Mouse (Mus musculus) kidney, adult 2 months (tissue): ENCODE measurements around the gene Tha1. TPM values are rescaled to one million over a fixed set of nuclear protein-coding genes. Genes with fewer than 3 reads are reported as not detected.
"Not testable (repeated sequence)": the region's sequence is repeated elsewhere in the genome, so short reads cannot be mapped to it uniquely, and the experiment has no call there.

Experiments
- DNase-seq: peaks from one replicate; pipeline ENCODE4 v3.0.0; 2021
- H3K27ac ChIP-seq: fragments of 200-500 bp; 2 replicates; pipeline ENCODE4 v1.5.1; 2012; ENCODE audit warnings: low read depth, low read length, control low read depth, inconsistent platforms; ENCODE audit not compliant: insufficient read depth
- H3K27me3 ChIP-seq: fragments of 200-500 bp; replicated peaks from 2 replicates; pipeline ENCODE4 v1.6.1; 2012; ENCODE audit warnings: mild to moderate bottlenecking, moderate library complexity, low read length, inconsistent platforms; ENCODE audit not compliant: control insufficient read depth, insufficient read depth
- H3K36me3 ChIP-seq: fragments of 200-500 bp; 2 replicates; pipeline ENCODE4 v1.6.1; 2012; ENCODE audit warnings: mild to moderate bottlenecking, moderate library complexity, low read length, inconsistent platforms; ENCODE audit not compliant: control insufficient read depth, insufficient read depth
- H3K4me1 ChIP-seq: fragments of 200-500 bp; 2 replicates; pipeline ENCODE4 v1.6.1; 2011; ENCODE audit warnings: low read length; ENCODE audit not compliant: control insufficient read depth, insufficient read depth
- H3K4me3 ChIP-seq: fragments of 200-500 bp; 2 replicates; pipeline ENCODE4 v1.5.1; 2011; ENCODE audit warnings: mild to moderate bottlenecking, low read depth, low read length, control low read depth; ENCODE audit not compliant: insufficient read depth
- CTCF ChIP-seq: fragments of 200-500 bp; conservative IDR thresholded peaks from 2 replicates; pipeline ENCODE4 v1.5.1; 2011; ENCODE audit warnings: low read depth, mild to moderate bottlenecking, control low read depth, low read length, moderate library complexity, mixed read lengths; ENCODE audit not compliant: insufficient read depth, insufficient read length
- POLR2A ChIP-seq: fragments of 200-500 bp; IDR thresholded peaks from one replicate; pipeline ENCODE4 v1.6.1; 2011; ENCODE audit warnings: low read depth, low read length, control low read depth
- WGBS: fragments of 180-500 bp; shearing (Covaris S2); methylation state at CpG from one replicate; pipeline ENCODE4 v1.1.7; 2018; 5-methylcytosine and 5-hydroxymethylcytosine counted together
- polyA plus RNA-seq: library from polyadenylated mRNA; depleted of rRNA; stranded (reverse); fragments of >200 nt; gene quantifications from 2 replicates; pipeline ENCODE4 v1.2.3, GENCODE M21; 2012

The Tha1 gene
- polyA plus RNA-seq, 1 experiment, result 14.9 TPM

DNA sequence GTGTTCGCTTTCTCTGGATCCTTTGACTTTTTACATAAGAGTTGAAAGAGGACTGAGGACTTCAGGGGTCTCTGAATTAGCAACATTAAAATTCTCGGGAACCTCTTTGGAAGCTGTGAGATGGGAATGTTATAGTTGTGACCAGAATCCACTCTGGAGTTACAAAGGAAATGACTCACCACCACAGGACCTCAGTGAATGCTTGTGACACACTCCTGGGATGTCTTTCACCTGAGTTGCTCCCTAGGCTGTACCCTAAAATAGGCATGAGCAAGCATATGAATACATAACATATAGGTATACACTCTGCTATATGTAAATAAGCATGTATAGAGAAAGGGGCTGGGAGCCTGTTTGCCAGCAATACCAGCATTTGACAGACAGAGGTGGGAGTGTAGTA lies 29.8 kb downstream of the Tha1 start:
- Histone ChIP-seq H3K27me3 (no peaks in the 10 kb centered on the region), H3K4me3 (no peak overlapping the region), H3K27ac (no peak overlapping the region), H3K36me3 (no peaks in the 10 kb centered on the region), H3K4me1 (peaks cover 27% of the 10 kb centered on the region)
- TF ChIP-seq POLR2A (no peak), CTCF (no peak)
- 84% methylated on average over 2 of the region's 2 CpGs for WGBS
- DNase-seq, result no peak

- no peak overlapping the region for H3K4me3 ChIP-seq
- H3K27ac ChIP-seq, result no peak overlapping the region
- H3K4me1 ChIP-seq, result peaks cover 15% of the 10 kb centered on the region
- DNase-seq, result no peak
- WGBS, result 31% methylated on average over 1 of the region's 1 CpGs
- no peaks in the 10 kb centered on the region for H3K27me3 ChIP-seq
- no peak for TF ChIP-seq CTCF
- TF ChIP-seq POLR2A, result no peak
- H3K36me3 ChIP-seq, result no peaks in the 10 kb centered on the region
Observed at GRCm38 (mm10) chr11:117840910-117841309, 32.4 kb downstream of the Tha1 start.

DNA sequence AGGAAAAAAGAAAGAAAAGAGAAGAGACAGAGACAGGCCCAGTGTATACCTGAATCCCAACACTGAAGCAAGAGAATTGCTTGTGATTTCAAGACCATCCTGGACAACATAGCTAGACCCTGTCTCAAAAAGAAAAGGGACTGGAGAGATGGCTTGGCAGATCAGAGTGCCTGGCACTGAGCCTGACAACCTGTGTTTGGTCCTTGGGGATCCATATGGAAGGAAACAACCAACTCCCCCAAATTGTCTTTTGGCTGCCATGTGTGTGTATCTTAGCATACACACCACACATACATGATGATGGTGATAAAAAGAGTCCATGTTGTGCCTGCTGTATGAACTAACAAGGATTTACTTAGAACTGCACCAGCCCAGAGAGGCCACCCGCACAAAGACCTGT lies 34.3 kb downstream of the Tha1 start:
- Histone ChIP-seq H3K36me3 (no peaks in the 10 kb centered on the region), H3K27ac (peak overlapping the region; percentile 41), H3K4me3 (no peak overlapping the region), H3K4me1 (peaks cover 14% of the 10 kb centered on the region; the same call in 1 of the 2 replicates), H3K27me3 (no peaks in the 10 kb centered on the region)
- WGBS, result 100% methylated on average over 1 of the region's 1 CpGs
- no peak for DNase-seq
- TF ChIP-seq CTCF (no peak), POLR2A (no peak)

GRCm38 (mm10) chr11:117838572-117838971 lies 34.7 kb downstream of the Tha1 start:
- Histone ChIP-seq H3K4me3 (no peak overlapping the region), H3K27me3 (no peaks in the 10 kb centered on the region), H3K4me1 (peaks cover 14% of the 10 kb centered on the region; the same call in 1 of the 2 replicates), H3K27ac (peak overlapping the region; percentile 41), H3K36me3 (no peaks in the 10 kb centered on the region)
- 50% methylated on average over 2 of the region's 2 CpGs for WGBS
- TF ChIP-seq POLR2A, result no peak
- no peak for TF ChIP-seq CTCF
- peak; percentile 68 for DNase-seq

DNA sequence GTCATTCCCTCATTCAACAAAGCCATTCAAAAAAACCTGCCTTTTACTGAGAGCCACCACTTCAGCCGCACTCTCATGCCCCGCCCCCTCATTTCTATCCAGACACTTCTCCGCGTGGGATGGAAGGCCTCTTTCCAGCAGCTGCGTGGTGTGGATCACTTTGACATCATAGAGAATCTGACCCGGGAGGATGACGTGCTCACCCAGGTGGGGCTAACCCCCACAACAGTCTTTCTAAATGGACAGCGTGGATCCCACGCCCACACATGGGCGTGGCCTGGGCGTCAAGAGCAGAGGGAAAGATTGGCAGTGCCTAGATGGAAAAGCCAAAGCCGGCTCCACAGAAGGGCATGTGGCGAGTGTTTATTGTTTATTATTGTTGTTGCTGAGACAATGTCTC lies 37.0 kb downstream of the Tha1 start:
- 26% methylated on average over 13 of the region's 13 CpGs for WGBS
- no peaks in the 10 kb centered on the region for H3K36me3 ChIP-seq
- TF ChIP-seq POLR2A (no peak), CTCF (no peak)
- no peak overlapping the region for H3K4me3 ChIP-seq
- H3K27ac ChIP-seq, result no peak overlapping the region
- no peaks in the 10 kb centered on the region for H3K27me3 ChIP-seq
- peak; percentile 68 for DNase-seq
- H3K4me1 ChIP-seq, result peaks cover 14% of the 10 kb centered on the region; the same call in 1 of the 2 replicates

- H3K27me3 ChIP-seq, result no peaks in the 10 kb centered on the region
- H3K4me3 ChIP-seq, result no peak overlapping the region
- DNase-seq, result peak; percentile 91
- 61% methylated on average over 8 of the region's 8 CpGs for WGBS
- H3K27ac ChIP-seq, result peak overlapping the region; percentile 94
- no peaks in the 10 kb centered on the region for H3K36me3 ChIP-seq
- peaks cover 32% of the 10 kb centered on the region for H3K4me1 ChIP-seq
- TF ChIP-seq POLR2A, result peak; percentile 43
- TF ChIP-seq CTCF, result no peak
Observed at GRCm38 (mm10) chr11:117834086-117834485, 39.2 kb downstream of the Tha1 start.

DNA sequence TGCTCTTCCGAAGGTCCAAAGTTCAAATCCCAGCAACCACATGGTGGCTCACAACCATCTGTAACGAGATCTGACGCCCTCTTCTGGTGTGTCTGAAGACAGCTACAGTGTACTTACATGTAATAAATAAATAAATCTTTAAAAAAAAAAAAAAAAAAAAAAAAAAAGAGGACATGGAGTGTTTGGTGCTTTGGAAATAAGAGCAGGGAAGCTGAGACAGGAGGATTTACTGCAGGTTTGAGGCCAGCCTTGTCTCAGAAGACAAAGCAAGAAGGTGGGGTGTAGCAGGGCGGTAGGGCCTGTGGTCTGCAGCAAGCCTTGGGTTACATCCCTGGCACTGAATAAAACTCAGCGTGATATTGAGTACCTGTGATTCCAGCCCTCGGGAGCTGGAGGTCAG lies 39.8 kb downstream of the Tha1 start:
- DNase-seq, H3K36me3 ChIP-seq, H3K4me3 ChIP-seq, H3K27me3 ChIP-seq: not testable (repeated sequence)
- Histone ChIP-seq H3K27ac (peak overlapping the region; percentile 94), H3K4me1 (peaks cover 33% of the 10 kb centered on the region)
- WGBS, result 65% methylated on average over 6 of the region's 6 CpGs
